ENCODE assay signal across 8 mouse cellular contexts in genomic region chr12:117993499-117993898, GRCm38 (mm10).
DNase-seq lines count a peak whose midpoint lies in the region; ATAC-seq and TF ChIP-seq lines count a peak whose summit lies in the region.

No protein-coding gene starts in this region.

- H3K9ac ChIP-seq in hindbrain, embryonic 12.5 days = no peak overlapping the region
- H3K9ac ChIP-seq in lung, embryonic 15.5 days = no peak overlapping the region

- peak; percentile 90 for TF ChIP-seq CTCF in thymus, adult 2 months (IDR thresholded peaks at IDR 0.05; ENCODE audit: borderline replicate concordance, control insufficient read depth, extremely low read depth, insufficient read depth, low read length, poor library complexity)

- peaks cover 45% of the 10 kb centered on the region for H3K27me3 ChIP-seq in hindbrain, embryonic 12.5 days
- no peaks in the 10 kb centered on the region; the same call in 1 of the 2 replicates for H3K27me3 ChIP-seq in lung, embryonic 15.5 days
- no peaks in the 10 kb centered on the region for H3K27me3 ChIP-seq in thymus, adult 2 months (ENCODE audit: control insufficient read depth, insufficient read depth, low read length)

- ATAC-seq in hindbrain, embryonic 12.5 days (ENCODE audit: low FRiP score) = peak; percentile 86
- ATAC-seq in lung, embryonic 15.5 days (ENCODE audit: borderline replicate concordance, extremely low read depth, low FRiP score, low TSS enrichment) = peak; percentile 90

- H3K4me2 ChIP-seq in hindbrain, embryonic 12.5 days (replicated peaks) = no peak overlapping the region
- no peak overlapping the region for H3K4me2 ChIP-seq in lung, embryonic 15.5 days

- DNase-seq in MN1 (ENCODE audit: low spot score) = peak; percentile 34
- peak; percentile 87 for DNase-seq in cerebellum, adult 9-11 months
- peak; percentile 35 to 47 for DNase-seq in frontal cortex, postnatal 14 days (ENCODE audit: low spot score in 2 of 2)
- peak; percentile 73 for DNase-seq in layer of hippocampus, adult 9-11 months
- DNase-seq in ovary, postnatal 10 days (ENCODE audit: low spot score) = peak; percentile 35
- peak; percentile 83 for DNase-seq in thymus, adult 2 months

- H3K4me3 ChIP-seq in hindbrain, embryonic 12.5 days = no peak overlapping the region
- no peak overlapping the region for H3K4me3 ChIP-seq in lung, embryonic 15.5 days
- H3K4me3 ChIP-seq in thymus, adult 2 months (ENCODE audit: control insufficient read depth, insufficient read depth, low read length) = no peak overlapping the region

- no peaks in the 10 kb centered on the region for H3K36me3 ChIP-seq in hindbrain, embryonic 12.5 days
- no peaks in the 10 kb centered on the region for H3K36me3 ChIP-seq in lung, embryonic 15.5 days
- H3K36me3 ChIP-seq in thymus, adult 2 months (ENCODE audit: control insufficient read depth, insufficient read depth, low read length) = no peaks in the 10 kb centered on the region

- H3K27ac ChIP-seq in hindbrain, embryonic 12.5 days = no peak overlapping the region
- no peak overlapping the region for H3K27ac ChIP-seq in lung, embryonic 15.5 days
- H3K27ac ChIP-seq in thymus, adult 2 months (ENCODE audit: control insufficient read depth, insufficient read depth, low read length) = no peak overlapping the region

- TF ChIP-seq POLR2A in thymus, adult 2 months (IDR thresholded peaks at IDR 0.05; ENCODE audit: control insufficient read depth, extremely low read depth, insufficient read depth, low read length, poor library complexity) = no peak

- peaks cover 13% of the 10 kb centered on the region for H3K4me1 ChIP-seq in hindbrain, embryonic 12.5 days
- peaks cover 10% of the 10 kb centered on the region for H3K4me1 ChIP-seq in lung, embryonic 15.5 days
- H3K4me1 ChIP-seq in thymus, adult 2 months (replicated peaks; ENCODE audit: control insufficient read depth, insufficient read depth, low read length) = peaks cover 4% of the 10 kb centered on the region

- 3% methylated on average over 7 of the region's 7 CpGs for WGBS in hindbrain, embryonic 12.5 days
- under 1% methylated on average over 7 of the region's 7 CpGs for WGBS in lung, embryonic 15.5 days
- 5% methylated on average over 7 of the region's 7 CpGs for WGBS in thymus, adult 2 months

- H3K9me3 ChIP-seq in hindbrain, embryonic 12.5 days (replicated peaks) = no peaks in the 10 kb centered on the region
- H3K9me3 ChIP-seq in lung, embryonic 15.5 days = no peaks in the 10 kb centered on the region

Comparison
In these comparisons a context has a peak if more than half of its experiments do, and no peak if none do; other contexts are left out.
1. DNase-seq: peak in every context shown above with its lines; median percentile 87 in cerebellum, adult 9-11 months; 83 in thymus, adult 2 months; 73 in layer of hippocampus, adult 9-11 months; 41 in frontal cortex, postnatal 14 days; 35 in ovary, postnatal 10 days; 34 in MN1.